Mouse (Mus musculus) bone marrow, adult 2 months (tissue): ENCODE measurements at regions not wholly inside any gene's neighbourhood (a gene's known extent, or its start where the extent isn't known, plus 50 kb on each side); places are given as distances from the start of the nearest gene placed in this dataset.

ENCODE experiments used
- H3K27ac ChIP-seq: fragments of 200-500 bp; 2 replicates; pipeline ENCODE4 v1.5.1; 2012; ENCODE audit warnings: low read depth, mild to moderate bottlenecking, control low read depth, inconsistent platforms, low read length; ENCODE audit not compliant: control insufficient read depth, poor library complexity, insufficient read depth
- H3K4me1 ChIP-seq: fragments of 200-500 bp; 2 replicates; pipeline ENCODE4 v1.6.1; 2011; ENCODE audit warnings: low read length; ENCODE audit not compliant: control insufficient read depth, insufficient read depth
- H3K4me3 ChIP-seq: fragments of 200-500 bp; replicated peaks from 2 replicates; pipeline ENCODE3; 2011; ENCODE audit warnings: mild to moderate bottlenecking, low read depth, low read length, control low read depth; ENCODE audit not compliant: control insufficient read depth
- CTCF ChIP-seq: fragments of 200-500 bp; IDR thresholded peaks from 2 replicates; pipeline ENCODE4 v1.5.1; 2011; ENCODE audit warnings: low read length, control low read depth; ENCODE audit not compliant: control insufficient read depth, insufficient read depth
- POLR2A ChIP-seq: fragments of 200-500 bp; IDR thresholded peaks from 2 replicates; pipeline ENCODE4 v1.6.1; 2011; ENCODE audit warnings: low read depth, mild to moderate bottlenecking, control low read depth, low read length, borderline replicate concordance; ENCODE audit not compliant: control insufficient read depth
- WGBS: fragments of 180-500 bp; shearing (Covaris S2); methylation state at CpG from one replicate; pipeline ENCODE4 v1.1.7; 2018; 5-methylcytosine and 5-hydroxymethylcytosine counted together

- Histone ChIP-seq H3K4me1 (no peaks in the 10 kb centered on the region), H3K4me3 (no peak overlapping the region), H3K27ac (no peak overlapping the region)
- no peak for TF ChIP-seq CTCF
- no peak for TF ChIP-seq POLR2A
- 78% methylated on average over 11 of the region's 11 CpGs for WGBS
Observed at GRCm38 (mm10) chr8:10738486-10739081, 269.7 kb downstream of the Irs2 start.

- Histone ChIP-seq H3K4me1 (no peaks in the 10 kb centered on the region), H3K27ac (no peak overlapping the region), H3K4me3 (no peak overlapping the region)
- TF ChIP-seq POLR2A: no peak
- TF ChIP-seq CTCF: no peak
- 61% methylated on average over 4 of the region's 4 CpGs for WGBS
Observed at GRCm38 (mm10) chr8:10734746-10735145, 273.5 kb downstream of the Irs2 start.

- Histone ChIP-seq H3K4me1 (no peaks in the 10 kb centered on the region; the same call in 1 of the 2 replicates), H3K27ac (no peak overlapping the region), H3K4me3 (no peak overlapping the region)
- TF ChIP-seq CTCF: no peak
- no peak for TF ChIP-seq POLR2A
- WGBS: 59% methylated on average over 2 of the region's 2 CpGs
Observed at GRCm38 (mm10) chr8:10723332-10723731, 284.9 kb downstream of the Irs2 start.

- H3K4me3 ChIP-seq: no peak overlapping the region
- no peak overlapping the region for H3K27ac ChIP-seq
- 66% methylated on average over 4 of the region's 4 CpGs for WGBS
- TF ChIP-seq CTCF (no peak), POLR2A (no peak)
- H3K4me1 ChIP-seq: no peaks in the 10 kb centered on the region; the same call in 1 of the 2 replicates
Observed at GRCm38 (mm10) chr8:10722742-10723141, 285.5 kb downstream of the Irs2 start.

GRCm38 (mm10) chr8:10722342-10722741 lies 285.9 kb downstream of the Irs2 start:
- Histone ChIP-seq H3K4me3 (no peak overlapping the region), H3K27ac (no peak overlapping the region), H3K4me1 (no peaks in the 10 kb centered on the region; the same call in 1 of the 2 replicates)
- TF ChIP-seq POLR2A (no peak), CTCF (no peak)
- 85% methylated on average over 3 of the region's 3 CpGs for WGBS

GRCm38 (mm10) chr8:10721146-10721862 lies 287.0 kb downstream of the Irs2 start:
- H3K4me3 ChIP-seq: no peak overlapping the region
- no peaks in the 10 kb centered on the region; the same call in 1 of the 2 replicates for H3K4me1 ChIP-seq
- H3K27ac ChIP-seq: no peak overlapping the region
- 79% methylated on average over 10 of the region's 10 CpGs for WGBS
- TF ChIP-seq POLR2A (no peak), CTCF (no peak)

GRCm38 (mm10) chr8:10720398-10720797 lies 287.9 kb downstream of the Irs2 start:
- 78% methylated on average over 3 of the region's 3 CpGs for WGBS
- Histone ChIP-seq H3K4me1 (no peaks in the 10 kb centered on the region; the same call in 1 of the 2 replicates), H3K4me3 (no peak overlapping the region), H3K27ac (no peak overlapping the region)
- no peak for TF ChIP-seq POLR2A
- no peak for TF ChIP-seq CTCF

GRCm38 (mm10) chr8:10719411-10719810 lies 288.8 kb downstream of the Irs2 start:
- WGBS: 55% methylated on average over 6 of the region's 6 CpGs
- TF ChIP-seq CTCF: no peak
- TF ChIP-seq POLR2A: no peak
- no peaks in the 10 kb centered on the region; the same call in 1 of the 2 replicates for H3K4me1 ChIP-seq
- H3K4me3 ChIP-seq: no peak overlapping the region
- no peak overlapping the region for H3K27ac ChIP-seq

- H3K4me3 ChIP-seq: no peak overlapping the region
- no peak for TF ChIP-seq CTCF
- no peak for TF ChIP-seq POLR2A
- 75% methylated on average over 8 of the region's 8 CpGs for WGBS
- H3K27ac ChIP-seq: no peak overlapping the region
- H3K4me1 ChIP-seq: no peaks in the 10 kb centered on the region
Observed at GRCm38 (mm10) chr8:10717297-10717696, 291.0 kb downstream of the Irs2 start.
